Mouse (Mus musculus) embryonic facial prominence, embryonic 11.5 days (tissue): ENCODE measurements around the gene Gm20820. TPM values are rescaled to one million over a fixed set of nuclear protein-coding genes. Genes with fewer than 3 reads are reported as not detected.
"Not testable (repeated sequence)": the region's sequence is repeated elsewhere in the genome, so short reads cannot be mapped to it uniquely, and the experiment has no call there.

Source experiments
- ATAC-seq: fragments of 200-750 bp; cut with Nextera tagmentation; replicated peaks from 2 replicates; pipeline ENCODE4 v1.8.0; 2017; ENCODE audit warnings: low read depth; ENCODE audit not compliant: insufficient number of reproducible peaks, low FRiP score, low TSS enrichment
- DNase-seq: peaks from one replicate; pipeline ENCODE4 v3.0.0-alpha.2; 2015; ENCODE audit warnings: low spot score
- H3K27ac ChIP-seq: fragments of 300-500 bp; sonication (generic); replicated peaks from 2 replicates; pipeline ENCODE4 v1.5.1; 2014; ENCODE audit warnings: mild to moderate bottlenecking, low read depth, low read length, control low read depth
- H3K27me3 ChIP-seq: fragments of 300-500 bp; sonication (generic); 2 replicates; pipeline ENCODE4 v1.6.1; 2014; ENCODE audit warnings: mild to moderate bottlenecking, low read length, moderate library complexity, mixed read lengths; ENCODE audit not compliant: control insufficient read depth, insufficient read depth
- H3K36me3 ChIP-seq: fragments of 300-500 bp; sonication (generic); replicated peaks from 2 replicates; pipeline ENCODE4 v1.6.1; 2014; ENCODE audit warnings: low read depth, mild to moderate bottlenecking, low read length, moderate library complexity, mixed read lengths; ENCODE audit not compliant: control insufficient read depth, insufficient read depth
- H3K4me1 ChIP-seq: fragments of 300-500 bp; sonication (generic); 2 replicates; pipeline ENCODE4 v1.6.1; 2014; ENCODE audit warnings: low read length, mixed read lengths; ENCODE audit not compliant: control insufficient read depth, insufficient read depth
- H3K4me2 ChIP-seq: fragments of 300-500 bp; sonication (generic); 2 replicates; pipeline ENCODE4 v1.6.1; 2014; ENCODE audit warnings: low read depth, mild to moderate bottlenecking, control low read depth, low read length, moderate library complexity
- H3K4me3 ChIP-seq: fragments of 300-500 bp; sonication (generic); 2 replicates; pipeline ENCODE4 v1.5.1; 2014; ENCODE audit warnings: low read depth, low read length, control low read depth
- H3K9ac ChIP-seq: fragments of 300-500 bp; sonication (generic); replicated peaks from 2 replicates; pipeline ENCODE4 v1.6.1; 2014; ENCODE audit warnings: mild to moderate bottlenecking, control low read depth, low read length
- H3K9me3 ChIP-seq: fragments of 300-500 bp; sonication (generic); replicated peaks from 2 replicates; pipeline ENCODE4 v1.6.1; 2016; ENCODE audit warnings: mild to moderate bottlenecking, low read length, inconsistent platforms, mixed read lengths; ENCODE audit not compliant: control insufficient read depth
- WGBS: fragments of 180-500 bp; shearing (Covaris S2); extraction: QIAGEN DNeasy Blood & Tissue Kit; methylation state at CpG from one replicate; pipeline ENCODE4 v1.1.7; 2014; 5-methylcytosine and 5-hydroxymethylcytosine counted together
- polyA plus RNA-seq: library from polyadenylated mRNA; unstranded; fragments of >200 nt; fragmentation: Nextera tagmentation; extraction: Ambion mirVana; gene quantifications from 2 replicates; pipeline ENCODE4 v1.2.1, GENCODE M21; 2014

Gm20820 gene
- polyA plus RNA-seq = not detected in 2 replicates

- not testable (repeated sequence) for H3K4me1 ChIP-seq, H3K4me2 ChIP-seq, H3K27me3 ChIP-seq, H3K9me3 ChIP-seq, H3K4me3 ChIP-seq, DNase-seq, H3K36me3 ChIP-seq, H3K9ac ChIP-seq, H3K27ac ChIP-seq, ATAC-seq
- WGBS = no CpG with 5 or more reads among the region's 6 CpGs
These were observed at the start of gene Gm20820 for GRCm38 (mm10) chrY:86061472-86061871. Gene Gm20820, plus strand, starts transcription at chrY:86061772.
